Mouse (Mus musculus): ENCODE measurements at regions not wholly inside any gene's neighbourhood (a gene's known extent, or its start where the extent isn't known, plus 50 kb on each side); places are given as distances from the start of the nearest gene placed in this dataset.
"Not testable (repeated sequence)": the region's sequence is repeated elsewhere in the genome, so short reads cannot be mapped to it uniquely, and the experiment has no call there.

DNA sequence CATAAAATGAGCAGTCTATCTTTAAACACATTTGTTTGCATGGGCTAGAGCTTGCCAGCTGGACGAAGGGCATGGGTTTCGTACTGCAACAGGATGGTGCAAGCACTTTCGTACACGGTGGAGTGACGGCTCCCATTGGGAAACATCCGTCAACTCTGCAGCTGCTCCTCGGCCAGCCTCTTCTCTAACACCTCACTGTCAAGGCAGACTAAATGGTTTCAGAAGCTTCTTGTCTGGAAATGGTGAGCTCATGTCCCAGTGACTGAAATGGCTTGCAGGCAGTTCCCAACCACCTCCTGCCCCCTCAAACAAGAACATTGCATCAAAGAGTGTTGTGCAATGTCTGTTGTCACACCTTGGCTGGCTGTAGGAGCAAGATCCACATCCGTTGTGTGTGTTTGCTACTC, 163.4 kb downstream of the Trib2 start:
- no peak for DNase-seq

DNA sequence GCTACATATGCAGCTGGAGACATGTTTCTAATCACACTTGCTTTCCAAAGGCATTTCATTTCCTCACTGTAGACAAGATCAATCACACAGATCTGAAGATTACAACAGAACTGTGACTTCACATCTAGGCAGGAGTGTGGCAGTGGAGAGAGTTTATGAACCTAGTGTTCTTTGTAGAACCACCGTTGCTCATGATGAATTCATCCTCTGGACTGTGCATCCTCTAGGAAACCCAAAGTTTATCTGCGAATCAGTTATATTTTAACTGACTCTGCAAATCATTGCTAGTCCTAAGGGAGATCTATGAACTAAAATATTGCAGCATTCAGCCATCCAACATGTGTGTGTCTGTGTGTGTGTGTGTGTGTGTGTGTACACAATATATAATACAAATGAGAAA, 165.4 kb downstream of the Trib2 start:
- no peak for DNase-seq

DNA sequence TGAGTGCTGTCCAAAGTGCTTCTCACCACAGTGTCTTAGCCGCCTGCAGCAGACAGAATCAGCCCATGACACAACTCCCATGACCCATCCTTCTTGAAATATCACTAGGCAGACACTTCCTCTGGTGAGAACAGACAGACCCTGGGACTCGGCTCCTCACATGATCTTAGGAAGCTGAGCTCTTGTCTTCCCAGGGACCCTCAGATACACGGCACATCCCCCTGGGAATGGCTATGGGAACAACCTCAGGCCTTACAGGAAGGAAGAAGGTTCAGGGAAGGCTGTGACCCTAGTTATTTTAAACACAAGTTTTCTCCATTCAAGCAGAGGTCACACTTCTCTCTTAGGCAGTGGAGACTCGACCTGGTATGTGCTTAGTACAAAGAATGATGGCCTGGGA, 166.8 kb downstream of the Trib2 start:
- no peak for DNase-seq

DNA sequence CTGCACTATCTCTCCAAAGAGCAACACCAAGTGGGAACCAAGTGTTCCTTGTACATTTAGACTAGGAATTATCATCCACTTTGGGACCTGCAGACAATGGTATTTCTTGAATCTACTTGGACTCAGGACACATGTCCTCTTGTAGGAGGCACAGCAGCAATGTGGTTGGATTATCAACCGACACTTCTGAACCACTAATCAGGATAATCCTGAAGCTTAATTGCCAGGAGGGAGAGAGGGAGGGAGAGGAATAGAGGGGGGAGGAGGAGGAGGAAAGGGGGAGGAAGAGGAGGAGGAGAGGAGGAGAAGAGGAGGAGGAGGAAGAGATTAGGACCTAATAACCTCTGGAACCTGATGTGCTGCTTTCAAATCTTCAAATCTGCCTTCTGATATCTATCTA, 167.5 kb downstream of the Trib2 start:
- no peak for DNase-seq

DNA sequence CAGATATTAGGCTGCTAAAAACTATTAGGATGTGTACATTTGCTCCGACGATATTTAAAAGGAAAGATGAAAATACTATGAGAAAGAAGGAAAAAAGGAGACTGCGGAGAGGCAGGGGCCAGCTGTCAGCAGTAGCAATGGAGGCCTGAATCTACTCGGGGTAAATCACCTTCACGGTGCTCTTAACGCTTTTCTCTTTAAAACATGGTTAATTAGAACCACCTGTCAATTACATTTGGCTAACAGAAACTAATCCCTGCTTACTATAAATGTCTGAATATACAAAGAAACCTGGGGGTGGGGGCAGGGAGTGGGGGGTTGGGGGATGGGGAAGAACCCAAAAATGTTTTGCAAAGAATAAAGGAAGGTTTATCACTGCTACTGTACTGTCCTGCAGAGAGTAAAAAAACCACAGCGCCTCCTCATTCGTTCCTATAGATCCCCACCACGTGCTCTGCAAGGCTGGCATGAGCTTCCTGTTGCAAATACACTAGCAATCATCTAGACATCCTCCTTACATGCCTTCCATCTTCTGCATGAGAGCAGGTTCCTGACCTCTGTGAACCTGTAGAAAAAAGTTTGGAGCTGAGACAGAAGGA, 172.5 kb downstream of the Trib2 start:
- DNase-seq, result no peak

DNA sequence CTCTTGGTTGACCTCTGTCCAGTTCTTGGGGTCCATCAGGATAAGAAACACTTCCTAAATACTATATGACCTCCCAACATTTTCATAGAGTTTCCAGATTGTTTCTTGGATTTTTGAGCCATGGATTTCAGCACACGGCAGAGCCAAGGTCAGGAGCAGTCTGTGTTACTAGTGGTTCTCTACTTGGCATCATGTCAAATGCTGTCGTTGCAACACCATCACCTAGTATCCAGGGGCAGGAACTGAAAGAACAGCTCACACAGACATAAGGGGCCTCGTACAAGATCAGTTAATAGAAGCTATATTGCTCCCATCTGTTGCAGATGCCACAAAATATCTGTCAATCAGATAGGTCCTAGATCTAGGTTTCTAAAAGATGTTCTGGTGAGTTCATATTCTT, 173.1 kb downstream of the Trib2 start:
- DNase-seq, result no peak

DNA sequence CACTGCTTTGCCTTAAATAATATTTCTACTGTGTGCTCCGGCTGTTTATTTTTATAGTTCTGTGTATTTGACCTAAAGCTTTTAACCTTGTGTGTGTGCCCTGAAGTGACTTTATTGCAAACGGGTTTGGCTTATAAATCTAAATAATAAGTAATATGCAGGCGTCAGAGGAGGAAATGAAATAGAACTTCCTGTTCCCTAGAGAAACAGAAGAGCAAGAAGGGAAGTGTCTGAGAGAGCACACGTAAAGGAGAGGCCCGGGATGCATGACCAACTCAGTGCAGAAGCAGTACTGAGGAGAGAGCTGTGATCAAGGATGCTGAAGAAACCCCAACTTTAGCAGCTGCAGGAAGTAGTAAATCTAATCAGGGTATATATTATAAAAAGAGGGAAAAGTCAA, 176.4 kb downstream of the Trib2 start:
- DNase-seq, result no peak

DNA sequence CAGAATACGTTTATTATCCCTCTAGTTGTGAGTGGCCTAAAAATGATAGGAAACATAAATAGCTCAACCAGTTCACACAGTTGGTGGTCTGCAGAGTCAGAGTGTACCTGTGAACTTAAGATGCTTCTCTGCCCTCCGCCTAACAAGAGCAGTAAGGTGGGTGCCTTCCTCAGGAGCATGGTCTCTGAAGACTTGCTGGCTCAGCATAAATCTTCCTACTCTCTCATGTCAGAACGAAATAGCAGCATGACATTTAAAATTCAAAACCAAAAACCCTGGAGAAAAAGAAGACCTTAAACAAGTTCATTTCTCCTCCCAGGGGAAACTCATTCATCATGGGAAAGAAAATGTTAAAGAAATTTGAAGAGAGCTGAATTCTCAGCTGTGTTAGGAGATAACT, 186.8 kb downstream of the Trib2 start:
- DNase-seq, result no peak

DNA sequence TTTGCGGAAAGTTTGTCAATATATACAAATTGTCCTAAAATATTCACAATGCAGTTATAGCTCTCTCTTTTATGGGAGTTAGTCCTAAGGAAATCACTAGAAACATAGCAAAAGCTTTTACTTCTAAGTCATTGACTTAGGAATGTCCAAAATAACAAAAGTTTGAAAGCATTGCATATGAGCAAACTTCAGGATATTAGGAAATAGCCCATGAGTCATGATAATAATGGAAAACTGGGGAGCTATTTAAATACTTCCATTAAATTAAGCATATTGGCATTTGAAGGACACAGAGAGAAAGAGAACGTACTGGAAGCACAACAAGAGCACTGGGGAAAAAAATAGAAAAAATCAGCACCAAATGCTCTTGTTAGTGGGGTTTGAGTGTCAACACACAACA, 197.2 kb downstream of the Trib2 start:
- no peak for DNase-seq

DNA sequence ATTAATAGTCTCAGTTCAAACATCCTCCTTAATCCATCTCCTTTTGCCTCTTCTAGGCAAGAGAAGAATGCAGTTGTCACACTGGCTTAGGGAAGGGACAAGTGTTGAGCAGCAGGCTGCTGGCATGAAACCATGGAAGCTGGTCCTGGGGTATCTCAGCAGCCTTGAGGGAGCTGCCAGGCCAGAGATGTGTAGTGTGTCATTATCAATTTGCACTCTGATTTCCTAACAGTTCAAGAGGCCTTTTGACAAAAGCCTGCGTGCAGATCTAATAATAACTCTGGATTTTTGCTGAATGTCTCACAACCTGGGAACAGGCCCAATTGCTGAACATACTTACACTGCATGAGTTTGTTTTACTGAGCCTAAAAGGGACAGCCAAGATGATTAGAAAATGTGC, 199.4 kb downstream of the Trib2 start:
- no peak for DNase-seq

DNA sequence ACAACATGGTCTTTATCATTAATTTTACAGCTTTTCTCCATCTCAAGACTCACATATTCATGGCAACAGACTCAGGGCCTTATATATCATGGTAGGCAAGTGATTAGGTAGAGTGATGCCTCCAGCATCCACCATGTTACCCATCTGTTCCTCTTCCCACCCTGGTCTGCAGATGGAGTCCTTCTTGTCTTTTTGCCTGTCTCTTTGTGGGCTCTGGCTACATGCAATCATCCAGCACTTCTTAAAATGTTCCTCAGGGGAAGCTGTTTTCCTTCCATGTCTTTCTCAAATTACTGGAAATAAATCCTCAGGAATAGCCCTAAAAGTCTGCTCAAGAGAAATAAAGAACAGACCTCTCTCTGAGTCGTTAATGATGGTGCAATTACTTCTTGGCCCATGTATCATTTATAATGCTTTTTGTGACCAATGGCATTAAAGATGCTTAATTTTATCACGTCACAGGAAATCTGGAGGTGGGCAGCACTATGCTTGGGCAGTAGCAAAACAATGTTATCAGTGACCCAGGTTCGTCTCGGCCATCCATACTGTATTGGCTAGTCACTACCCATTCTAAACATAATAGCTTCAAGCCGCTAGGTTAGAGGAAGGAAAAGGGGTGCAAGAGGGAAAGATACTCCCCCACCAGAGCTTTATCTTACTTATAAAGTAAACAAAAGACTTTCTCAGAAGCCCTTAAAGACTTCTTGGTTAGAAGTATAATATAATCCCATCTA, 204.7 kb downstream of the Trib2 start:
- no peak for DNase-seq

DNA sequence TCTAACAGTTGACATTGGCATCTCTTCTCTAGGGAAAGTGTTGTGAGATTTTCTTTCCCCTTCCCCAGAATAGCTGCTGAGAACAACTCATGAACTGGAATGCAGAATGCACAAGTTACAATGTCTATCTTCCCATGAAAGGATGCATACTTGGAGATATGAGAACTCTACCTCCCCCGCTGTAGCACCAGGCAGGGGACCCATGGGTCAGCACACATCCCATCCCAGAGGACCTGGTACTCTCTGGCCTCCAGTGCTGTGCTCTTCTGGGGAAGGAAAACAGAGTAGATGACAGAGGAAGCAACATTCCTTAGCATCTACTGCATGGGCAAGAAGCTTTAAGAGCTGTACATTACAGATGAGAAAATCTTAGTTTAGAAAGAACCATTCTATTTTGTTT, 209.6 kb downstream of the Trib2 start:
- DNase-seq, result no peak

DNA sequence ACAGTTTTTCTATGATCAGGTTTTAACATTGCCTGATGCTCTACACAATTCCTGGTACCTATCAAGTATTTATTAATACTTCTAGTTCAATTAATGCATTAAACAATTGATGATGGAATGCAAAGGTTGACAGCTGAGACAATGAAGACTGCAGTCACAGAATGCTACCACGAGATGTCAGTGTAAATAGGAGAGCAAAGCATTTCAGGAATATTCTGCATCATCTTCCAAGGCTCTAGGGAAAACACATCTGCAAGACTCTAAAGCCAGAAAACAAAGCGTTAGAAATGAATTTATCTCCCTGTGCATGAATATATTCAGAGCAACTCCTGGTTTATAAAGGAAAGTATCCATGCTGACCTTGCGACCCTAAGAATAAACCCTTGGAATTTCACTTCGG, 210.6 kb downstream of the Trib2 start:
- no peak for DNase-seq

DNA sequence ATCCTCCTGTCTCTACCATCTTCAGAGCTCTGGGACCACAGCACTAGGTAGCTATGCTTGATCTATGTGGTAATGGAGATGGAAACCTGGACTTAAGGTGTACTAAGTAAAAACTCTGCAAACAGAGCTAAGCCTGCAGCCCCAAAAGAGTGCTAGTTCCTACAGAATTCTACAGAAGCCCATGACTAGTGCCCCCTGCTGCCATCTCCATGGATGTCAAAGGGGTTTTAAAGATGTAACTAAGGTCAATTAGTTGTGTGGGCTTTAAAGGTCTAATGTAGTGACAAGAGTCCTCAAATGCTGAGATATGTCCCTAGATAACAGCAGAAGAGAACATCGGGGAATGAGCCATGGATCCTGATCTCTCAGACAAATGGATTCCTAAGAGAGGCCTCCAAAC, 212.1 kb downstream of the Trib2 start:
- no peak for DNase-seq

DNA sequence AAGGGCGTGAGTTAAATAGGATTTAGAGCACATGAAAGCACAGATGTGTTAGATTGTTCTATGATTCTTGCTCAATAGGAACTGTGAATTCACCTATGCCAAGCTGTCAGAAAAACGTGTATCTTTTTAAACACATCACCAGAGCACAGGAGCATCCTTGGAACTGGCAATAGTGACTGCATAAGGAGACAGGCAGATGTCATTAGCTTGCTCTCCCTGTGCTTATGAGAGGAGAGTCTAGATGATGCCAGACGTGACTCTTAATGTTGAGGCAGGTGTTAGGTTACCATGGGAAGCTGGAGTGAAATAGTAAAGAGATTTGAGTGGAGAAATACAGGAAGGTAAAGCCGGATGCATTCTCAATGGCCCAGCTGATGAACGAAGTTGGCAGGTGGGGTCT, 212.8 kb downstream of the Trib2 start:
- no peak for DNase-seq

DNA sequence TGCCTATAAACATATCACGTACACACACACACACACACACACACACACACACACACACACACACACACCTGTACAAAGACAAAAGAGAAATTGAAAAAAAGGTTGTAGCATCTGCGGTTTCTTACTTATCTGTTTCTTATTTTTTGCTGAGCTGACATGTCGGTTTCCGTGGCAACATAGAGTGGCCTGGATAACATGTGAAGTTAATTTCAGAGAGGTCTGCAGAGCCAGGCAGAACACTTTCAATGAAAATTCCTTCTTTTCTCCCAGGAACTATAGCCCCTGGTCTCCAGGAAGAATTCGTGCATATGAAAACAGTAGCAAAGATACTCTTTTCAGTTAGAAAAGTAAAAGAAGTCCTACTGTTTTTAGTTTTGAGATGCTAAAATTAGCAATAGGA, 213.4 kb downstream of the Trib2 start:
- no peak for DNase-seq

DNA sequence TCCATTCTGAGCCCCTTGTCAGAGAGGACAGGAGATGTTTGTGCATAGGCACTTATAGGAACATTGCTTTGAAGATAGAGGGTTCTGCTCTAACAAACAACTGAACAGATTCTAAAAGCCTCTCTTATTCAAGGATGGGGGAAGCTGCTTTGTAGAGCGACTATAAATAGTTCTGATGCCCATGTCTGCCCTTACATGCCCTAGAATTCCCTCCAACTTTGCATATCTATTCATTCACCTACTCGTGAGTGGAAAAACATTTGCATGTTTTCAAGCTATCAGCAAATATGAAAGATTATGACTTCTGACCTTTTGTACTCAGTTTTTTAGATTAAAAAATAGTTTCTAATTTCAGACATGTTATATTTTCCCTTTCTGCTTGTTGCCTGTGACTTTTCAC, 222.0 kb downstream of the Trib2 start:
- DNase-seq, result no peak

DNA sequence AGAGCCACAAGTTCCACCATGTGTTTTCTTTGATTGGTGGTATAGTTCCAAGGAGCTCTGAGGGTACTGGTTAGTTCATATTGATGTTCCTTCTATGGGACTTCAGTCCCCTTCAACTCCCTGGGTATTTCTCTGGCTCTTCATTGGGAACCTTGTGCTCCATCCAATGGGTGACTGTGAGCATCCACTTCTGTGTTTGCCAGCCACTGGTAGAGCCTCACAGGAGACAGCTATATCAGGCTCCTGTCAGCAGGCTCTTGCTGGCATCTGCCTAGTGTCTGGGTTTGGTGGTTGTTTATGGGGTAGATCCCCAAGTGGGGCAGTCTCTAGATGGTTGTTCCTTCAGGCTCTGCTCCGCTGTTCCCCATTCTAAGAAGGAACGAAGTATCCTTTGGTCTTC, 228.9 kb downstream of the Trib2 start:
- DNase-seq, result not testable (repeated sequence)

DNA sequence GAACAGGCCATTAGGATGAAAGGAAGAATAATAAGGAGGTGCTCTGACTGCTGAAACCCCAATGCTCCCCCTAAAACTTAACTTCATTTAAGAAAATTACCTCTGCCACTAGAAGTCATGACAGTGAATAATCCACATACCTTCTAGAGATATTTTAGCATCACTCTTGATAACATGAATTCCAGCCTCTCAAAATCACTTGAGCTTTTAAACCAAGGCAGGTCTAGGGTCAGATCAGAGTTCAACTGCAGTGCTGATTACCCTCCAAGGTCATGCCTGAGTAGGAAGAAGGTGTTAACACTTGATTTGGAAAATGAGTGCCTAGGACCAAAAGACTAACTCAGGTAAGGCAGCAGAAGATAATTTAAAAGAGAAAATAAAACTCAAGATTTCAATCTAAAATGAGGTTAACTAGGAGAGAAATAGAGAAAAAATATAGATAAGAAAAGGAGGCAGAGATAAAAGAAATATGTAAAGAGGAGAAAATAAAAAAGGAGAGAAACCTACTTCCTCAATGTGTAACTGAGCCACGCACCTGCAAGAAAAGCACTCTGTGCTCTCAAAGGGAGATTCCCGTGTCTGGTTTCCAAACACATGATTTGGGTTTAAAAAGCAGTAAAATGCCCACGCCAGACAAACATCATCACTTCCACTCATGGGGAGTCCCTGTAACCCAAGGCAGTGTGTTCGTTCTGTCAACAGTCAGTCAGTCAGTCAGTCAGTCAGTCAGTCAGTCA, 229.8 kb downstream of the Trib2 start:
- DNase-seq, result no peak

DNA sequence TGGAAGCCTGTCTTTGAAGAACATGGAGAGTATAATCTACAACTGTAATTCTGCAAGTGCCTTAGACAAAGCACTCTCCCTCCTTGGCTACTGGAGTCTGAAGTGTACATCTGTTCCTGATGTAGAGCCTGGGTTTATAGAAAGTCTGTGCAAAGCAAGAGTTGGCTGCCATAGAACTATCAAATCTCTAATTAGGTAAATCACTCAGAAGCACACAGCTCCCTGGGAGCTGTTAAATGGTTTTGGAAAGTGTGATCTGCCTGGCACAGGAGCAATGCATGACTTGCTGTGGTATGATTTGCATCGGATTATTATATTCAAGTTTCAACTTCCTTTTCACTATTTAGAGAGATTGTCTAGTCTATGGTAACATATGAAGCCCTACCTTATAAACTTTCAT, 230.9 kb downstream of the Trib2 start:
- no peak for DNase-seq

DNA sequence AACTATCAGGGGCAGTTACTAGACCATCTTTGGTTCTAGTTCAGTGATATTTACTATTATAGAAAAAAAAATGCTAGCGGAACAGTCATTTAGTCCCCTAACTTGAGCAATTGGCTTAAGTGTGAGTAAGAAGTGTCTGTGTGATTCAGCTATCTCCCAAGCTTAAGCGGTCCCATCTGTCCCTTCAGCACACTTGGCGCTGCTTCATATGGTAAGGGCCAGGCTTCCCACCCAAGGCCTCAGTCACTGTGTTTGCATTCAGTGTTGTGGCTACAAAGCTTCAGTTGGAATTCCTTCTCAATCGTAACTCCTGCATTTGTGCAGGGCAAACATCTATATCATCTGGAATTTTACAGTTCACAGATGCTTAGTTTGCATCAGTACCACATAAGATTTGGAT, 232.0 kb downstream of the Trib2 start:
- DNase-seq, result no peak

DNA sequence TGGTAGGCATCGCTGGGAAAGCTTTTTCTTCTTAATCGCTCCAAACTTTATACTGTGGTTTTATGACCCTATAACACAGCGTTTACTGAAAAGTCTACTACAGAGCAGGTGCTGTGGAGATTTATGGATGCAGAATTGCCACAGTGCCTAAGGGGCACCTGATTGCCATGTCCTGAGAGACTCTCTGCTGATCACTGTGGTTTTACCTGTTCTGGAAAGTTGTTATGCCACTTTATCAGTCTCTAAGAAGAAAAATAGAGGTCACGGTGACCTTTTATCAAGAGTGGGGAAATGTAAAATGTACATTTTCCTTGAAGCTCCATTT, 250.0 kb downstream of the Trib2 start:
- DNase-seq, result no peak

DNA sequence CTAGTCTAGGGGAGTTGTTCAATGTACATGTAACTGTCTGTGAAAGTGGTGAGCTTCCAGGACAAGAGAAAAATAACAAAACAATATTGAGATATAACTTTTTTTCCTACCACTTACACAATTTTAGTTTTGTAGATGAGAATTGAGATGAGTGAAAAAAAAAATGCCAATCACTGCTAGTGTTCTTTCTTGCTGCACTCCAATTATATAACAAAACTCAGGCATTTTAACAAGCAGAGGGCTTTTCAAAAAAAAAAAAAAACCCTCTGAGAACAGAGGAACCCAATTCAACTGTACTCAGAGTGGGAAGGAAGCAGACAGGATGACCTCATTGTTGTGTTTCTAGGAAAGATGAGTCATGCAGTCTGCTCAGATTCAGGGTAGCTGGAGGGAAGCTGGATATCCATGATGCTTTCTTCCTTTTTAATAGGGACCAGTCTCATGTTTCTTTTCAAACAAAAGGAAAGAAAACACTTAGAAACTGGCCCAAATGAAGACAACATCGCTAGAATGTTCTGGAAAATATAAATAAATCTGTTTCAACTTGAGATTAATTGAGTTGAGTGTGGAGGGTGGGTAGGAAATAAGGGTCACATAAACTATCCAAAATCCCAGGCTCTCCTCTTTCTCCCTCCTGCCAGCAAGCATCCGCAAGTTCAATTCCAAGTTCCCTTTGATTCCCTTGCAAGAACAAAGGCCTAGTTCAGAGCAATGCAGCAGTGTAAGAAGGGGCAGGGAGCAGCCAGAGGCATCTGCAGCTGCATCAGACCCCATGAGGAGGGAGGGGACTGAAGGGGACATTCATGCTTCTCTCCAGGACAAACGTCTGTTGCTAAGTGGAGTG, 250.6 kb downstream of the Trib2 start:
- no peak for DNase-seq

DNA sequence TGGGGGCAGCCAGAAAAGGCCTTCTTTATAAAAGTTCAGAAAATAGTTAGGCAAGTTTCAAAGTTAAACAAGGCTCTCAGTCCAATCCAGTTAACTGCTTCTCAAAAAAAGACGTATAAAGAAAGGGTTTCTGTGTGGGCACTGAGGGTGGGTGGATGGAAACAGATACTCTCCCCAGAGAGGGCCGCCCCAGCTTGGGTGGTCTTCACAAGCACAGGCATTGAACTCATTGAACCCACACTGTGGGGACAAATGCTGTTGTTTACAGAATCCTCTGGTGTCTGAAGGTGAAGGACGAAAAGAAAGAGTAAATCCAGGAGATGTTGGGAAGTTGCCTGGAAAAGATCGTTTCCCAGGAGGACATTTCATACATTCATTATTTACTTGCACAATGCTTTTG, 253.9 kb downstream of the Trib2 start:
- no peak for DNase-seq

Measured in right cerebral cortex, postnatal 4 days (tissue).